Mouse (Mus musculus) limb, embryonic 14.5 days (tissue): Measurements from ENCODE around the gene Prss47. TPM values are rescaled to one million over a fixed set of nuclear protein-coding genes. Genes with fewer than 3 reads are reported as not detected.

Source experiments
- ATAC-seq: fragments of 200-750 bp; cut with Nextera tagmentation; 2 replicates; pipeline ENCODE4 v1.8.0; 2017; ENCODE audit warnings: low read depth, moderate number of reproducible peaks, moderate TSS enrichment; ENCODE audit not compliant: low FRiP score
- DNase-seq: peaks from one replicate; pipeline ENCODE4 v3.0.0-alpha.2; 2015; ENCODE audit warnings: low spot score
- H3K27ac ChIP-seq: fragments of 300-500 bp; sonication (generic); replicated peaks from 2 replicates; pipeline ENCODE4 v1.5.1; 2014; ENCODE audit warnings: low read depth, mild to moderate bottlenecking, low read length, moderate library complexity, mixed read lengths
- H3K27me3 ChIP-seq: fragments of 300-500 bp; sonication (generic); 2 replicates; pipeline ENCODE4 v1.6.1; 2014; ENCODE audit warnings: low read length, mixed read lengths; ENCODE audit not compliant: control insufficient read depth, insufficient read depth
- H3K36me3 ChIP-seq: fragments of 300-500 bp; sonication (generic); 2 replicates; pipeline ENCODE4 v1.6.1; 2014; ENCODE audit warnings: mild to moderate bottlenecking, low read length, moderate library complexity, mixed read lengths; ENCODE audit not compliant: control insufficient read depth, insufficient read depth
- H3K4me1 ChIP-seq: fragments of 300-500 bp; sonication (generic); 2 replicates; pipeline ENCODE4 v1.6.1; 2014; ENCODE audit warnings: antibody characterized with exemption, low read length, mixed read lengths; ENCODE audit not compliant: control insufficient read depth, insufficient read depth
- H3K4me2 ChIP-seq: fragments of 300-500 bp; sonication (generic); replicated peaks from 2 replicates; pipeline ENCODE4 v1.6.1; 2014; ENCODE audit warnings: low read depth, mild to moderate bottlenecking, low read length, moderate library complexity; ENCODE audit not compliant: severe bottlenecking
- H3K4me3 ChIP-seq: fragments of 300-500 bp; sonication (generic); replicated peaks from 2 replicates; pipeline ENCODE4 v1.5.1; 2014; ENCODE audit warnings: low read length
- H3K9ac ChIP-seq: fragments of 300-500 bp; sonication (generic); 2 replicates; pipeline ENCODE4 v1.6.1; 2014; ENCODE audit warnings: mild to moderate bottlenecking, low read depth, low read length, moderate library complexity; ENCODE audit not compliant: severe bottlenecking
- H3K9me3 ChIP-seq: fragments of 300-500 bp; sonication (generic); 2 replicates; pipeline ENCODE4 v1.6.1; 2016; ENCODE audit warnings: low read length; ENCODE audit not compliant: control insufficient read depth
- POLR2A ChIP-seq: fragments of 200-500 bp; IDR thresholded peaks from 2 replicates; pipeline ENCODE4 v1.8.0; 2012; ENCODE audit warnings: inconsistent platforms, mild to moderate bottlenecking, moderate library complexity, borderline replicate concordance; ENCODE audit not compliant: insufficient read depth, insufficient read length; ENCODE audit errors: extremely low read depth
- WGBS: fragments of 180-500 bp; shearing (Covaris S2); extraction: QIAGEN DNeasy Blood & Tissue Kit; methylation state at CpG from one replicate; pipeline ENCODE4 v1.1.7; 2014; 5-methylcytosine and 5-hydroxymethylcytosine counted together
- polyA plus RNA-seq, 2 experiments: library from polyadenylated mRNA; depleted of rRNA in 1 of 2; stranded (reverse) in 1 of 2; unstranded in 1 of 2; fragments of >200 nt; fragmentation: Nextera tagmentation in 1 of 2; extraction: Ambion mirVana in 1 of 2; gene quantifications; 2 replicates each; pipeline versions ENCODE4 v1.2.1 to v1.2.3; 2012 to 2014

Gene Prss47
- polyA plus RNA-seq (2012; rRNA removed) (not detected in 2 replicates), polyA plus RNA-seq (2014; fragmentation: Nextera tagmentation; extraction: Ambion mirVana) (not detected in 2 replicates)

DNA sequence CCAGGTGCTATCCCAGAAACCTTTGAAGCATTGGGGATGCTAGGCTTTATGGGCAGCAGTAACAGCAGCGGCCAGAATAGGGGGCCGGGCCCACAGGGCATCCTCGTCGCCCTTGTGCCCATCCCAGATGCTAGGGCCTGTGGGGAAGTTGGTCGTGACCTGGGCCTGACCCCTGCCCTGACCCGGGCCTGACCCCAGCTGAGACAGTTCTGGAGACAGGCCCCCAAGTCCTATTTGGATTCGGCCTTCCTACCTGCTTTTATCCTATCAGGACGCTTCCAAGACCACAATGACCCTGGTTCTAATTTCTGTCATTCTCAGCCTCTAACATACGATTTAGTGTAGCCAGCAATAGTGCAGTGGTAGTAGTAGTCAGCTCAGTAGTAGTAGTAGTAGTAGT, at the start of gene Prss47:
Gene Prss47 (minus strand): TSS at position 101 of the 400 bp plus-strand sequence.
- H3K4me2 ChIP-seq: no peak within 1 kb of the TSS
- H3K9me3 ChIP-seq: no peaks in the 10 kb centered on the region
- DNase-seq: no peak
- no peaks in the 10 kb centered on the region for H3K4me1 ChIP-seq
- no peak within 1 kb of the TSS for H3K4me3 ChIP-seq
- H3K27ac ChIP-seq: no peak within 1 kb of the TSS
- 85% methylated on average over 9 of the region's 9 CpGs for WGBS
- TF ChIP-seq POLR2A: no peak
- no peak within 1 kb of the TSS for H3K9ac ChIP-seq
- ATAC-seq: no peak
- no peaks in the 10 kb centered on the region for H3K27me3 ChIP-seq
- H3K36me3 ChIP-seq: no peaks in the 10 kb centered on the region

DNA sequence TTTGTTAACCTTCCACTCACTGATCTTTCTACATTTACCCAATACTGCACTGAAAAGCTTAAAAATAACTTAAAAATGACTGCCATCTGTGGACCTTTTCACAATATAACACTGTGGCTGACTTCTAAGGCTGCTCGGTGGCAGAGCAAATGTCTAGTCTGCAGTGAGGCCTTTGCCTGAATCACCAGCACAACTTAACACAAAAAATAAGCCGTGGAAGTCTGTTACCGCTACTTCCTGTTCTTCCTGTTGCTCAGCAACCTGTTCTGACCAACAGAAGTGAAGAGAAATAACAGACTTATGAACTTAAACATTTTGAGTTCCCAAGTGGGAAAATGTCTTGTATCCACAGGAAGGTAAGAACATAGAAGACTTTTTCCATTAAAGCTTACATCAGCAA, 48.7 kb upstream of the Prss47 start:
- WGBS: 89% methylated on average over 3 of the region's 3 CpGs
- Histone ChIP-seq H3K9ac (no peak overlapping the region), H3K4me2 (no peak overlapping the region), H3K4me3 (no peak overlapping the region), H3K36me3 (no peaks in the 10 kb centered on the region), H3K4me1 (no peaks in the 10 kb centered on the region), H3K27ac (no peak overlapping the region), H3K27me3 (no peaks in the 10 kb centered on the region), H3K9me3 (peaks cover 18% of the 10 kb centered on the region)
- no peak for TF ChIP-seq POLR2A
- ATAC-seq (no peak), DNase-seq (no peak)

DNA sequence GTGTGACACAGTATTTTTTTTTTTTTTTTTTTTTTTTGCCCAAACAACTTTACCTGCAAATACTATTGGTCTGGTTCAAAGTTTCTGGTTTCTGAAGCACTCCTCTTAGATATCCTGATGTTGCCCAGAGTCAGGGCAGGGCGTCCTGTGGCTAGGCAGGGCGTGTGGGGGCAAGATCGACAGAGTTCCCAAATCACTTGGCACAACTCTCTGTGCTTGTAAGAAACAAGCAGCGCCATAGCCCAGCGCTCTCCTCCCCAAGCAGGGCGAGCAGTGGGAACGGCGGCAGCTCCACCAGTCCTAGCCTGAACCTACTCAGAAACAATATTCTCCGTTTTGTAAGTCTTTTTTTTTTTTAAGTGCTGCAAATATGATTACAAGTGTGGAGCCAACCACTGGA, 48.1 kb upstream of the Prss47 start:
- Histone ChIP-seq H3K4me1 (no peaks in the 10 kb centered on the region), H3K36me3 (no peaks in the 10 kb centered on the region), H3K9me3 (peaks cover 15% of the 10 kb centered on the region; the same call in 1 of the 2 replicates), H3K4me3 (no peak overlapping the region), H3K4me2 (no peak overlapping the region), H3K27me3 (no peaks in the 10 kb centered on the region), H3K27ac (no peak overlapping the region), H3K9ac (no peak overlapping the region)
- DNase-seq (no peak), ATAC-seq (no peak)
- 92% methylated on average over 9 of the region's 9 CpGs for WGBS
- no peak for TF ChIP-seq POLR2A

DNA sequence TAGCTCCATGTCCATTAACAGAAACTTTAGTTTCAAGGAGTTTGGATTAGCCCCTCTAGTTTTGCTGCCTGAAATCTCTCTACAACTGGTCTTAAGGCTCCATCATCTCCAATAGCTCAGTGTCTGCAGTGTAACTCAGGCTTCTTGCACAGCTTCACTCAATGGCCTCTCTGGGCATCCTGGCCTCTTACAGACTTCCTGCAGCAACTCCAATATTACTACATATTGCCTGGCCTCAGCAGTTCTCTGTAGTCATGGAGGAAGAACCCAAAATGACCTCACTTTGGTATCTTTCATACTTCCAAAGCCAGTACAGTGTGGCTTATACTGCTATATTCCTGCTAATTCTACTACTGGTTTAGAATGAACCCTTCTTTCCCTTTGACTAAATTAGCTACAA, 44.5 kb upstream of the Prss47 start:
- H3K27ac ChIP-seq: no peak overlapping the region

DNA sequence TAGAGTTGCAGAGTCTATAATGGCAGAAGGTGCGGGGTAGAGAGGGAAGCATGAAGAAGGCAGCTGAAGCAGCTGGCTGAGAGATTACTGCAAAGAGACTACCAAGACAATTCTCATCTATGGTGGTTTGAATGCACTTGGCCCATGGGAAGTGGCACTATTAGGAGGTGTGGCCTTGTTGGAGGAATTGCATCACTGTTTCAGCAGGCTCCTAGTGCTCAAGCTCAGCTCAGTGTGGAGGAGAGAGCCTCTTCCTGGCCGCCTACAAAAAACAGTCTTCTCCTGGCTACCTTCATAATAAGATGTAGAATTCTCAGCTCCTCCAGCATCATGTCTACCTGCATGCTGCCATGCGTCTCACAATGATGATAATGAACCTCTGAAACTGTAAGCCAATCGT, 43.4 kb upstream of the Prss47 start:
- TF ChIP-seq POLR2A: no peak
- Histone ChIP-seq H3K9me3 (no peaks in the 10 kb centered on the region), H3K4me2 (no peak overlapping the region), H3K9ac (no peak overlapping the region), H3K4me1 (no peaks in the 10 kb centered on the region), H3K4me3 (no peak overlapping the region), H3K27ac (no peak overlapping the region), H3K27me3 (no peaks in the 10 kb centered on the region), H3K36me3 (peaks cover 7% of the 10 kb centered on the region; the same call in 1 of the 2 replicates)
- no peak for DNase-seq
- 89% methylated on average over 4 of the region's 4 CpGs for WGBS
- ATAC-seq: no peak

More for the DNA sequence above, 44.5 kb upstream of the Prss47 start:
- Histone ChIP-seq H3K9me3 (0 out of 2 replicates have a peak, but pooled peaks cover under 1% of the 10 kb centered on the region), H3K4me2 (no peak overlapping the region), H3K4me3 (no peak overlapping the region), H3K4me1 (no peaks in the 10 kb centered on the region), H3K36me3 (peaks cover 7% of the 10 kb centered on the region; the same call in 1 of the 2 replicates), H3K27me3 (no peaks in the 10 kb centered on the region), H3K9ac (no peak overlapping the region)
- ATAC-seq (no peak), DNase-seq (no peak)
- no peak for TF ChIP-seq POLR2A

DNA sequence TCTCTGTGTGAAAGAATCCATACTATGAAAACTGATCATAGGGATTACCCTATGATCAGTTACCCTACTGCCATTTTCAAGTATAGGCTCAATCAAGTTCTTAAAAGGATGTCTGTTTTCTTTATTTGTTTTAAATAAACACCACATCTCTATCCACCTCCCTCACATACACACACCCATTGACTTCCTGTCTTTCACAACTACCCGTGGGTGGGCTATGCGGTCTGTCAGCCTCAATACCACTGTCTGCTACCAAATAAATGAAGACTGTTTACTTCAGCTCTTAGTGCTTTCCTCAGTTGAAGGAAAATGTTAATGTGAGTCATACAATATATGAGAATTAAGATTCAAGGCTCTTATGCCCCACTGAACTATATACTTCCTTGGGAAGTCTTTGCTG, 17.4 kb upstream of the Prss47 start:
- no peak for DNase-seq
- ATAC-seq: no peak
- H3K36me3 ChIP-seq: peaks cover 34% of the 10 kb centered on the region
- TF ChIP-seq POLR2A: no peak
- no peaks in the 10 kb centered on the region for H3K27me3 ChIP-seq
- H3K4me3 ChIP-seq: no peak overlapping the region
- H3K9me3 ChIP-seq: no peaks in the 10 kb centered on the region
- H3K27ac ChIP-seq: no peak overlapping the region
- H3K4me1 ChIP-seq: no peaks in the 10 kb centered on the region
- H3K9ac ChIP-seq: no peak overlapping the region
- WGBS: 91% methylated on average over 2 of the region's 2 CpGs
- no peak overlapping the region for H3K4me2 ChIP-seq
